Comparison of ENCODE assay signal across 10 mouse cellular contexts in genomic region chr14:25511564-25511963, GRCm38 (mm10). TPM values are rescaled to one million over a fixed set of nuclear protein-coding genes. Genes with fewer than 3 reads are reported as not detected.
DNase-seq lines count a peak whose midpoint lies in the region; ATAC-seq and TF ChIP-seq lines count a peak whose summit lies in the region.
"Had no signal": no experiment of that assay in that cellular context is flagged by ENCODE, and none has a peak within 500 bp of the region (broad histone marks: within the 10 kb centered on the region; RNA-seq: fewer than 3 reads in every experiment).

No protein-coding gene starts in this region.

- H3K9ac ChIP-seq in forebrain, embryonic 16.5 days (replicated peaks; ENCODE audit: low read depth, low read length): no peak overlapping the region
- H3K9ac ChIP-seq in liver, postnatal 0 days (replicated peaks): no peak overlapping the region
- no peak overlapping the region for H3K9ac ChIP-seq in heart, embryonic 16.5 days (ENCODE audit: low read length)
- no peak overlapping the region for H3K9ac ChIP-seq in midbrain, embryonic 13.5 days (replicated peaks)

- intact Hi-C loops in gastrocnemius, postnatal 14 days (cut with DNase I; ENCODE audit: low total_unique reads): loop anchor here (10.0 kb wide), 1 partner anchor 47 kb away; no protein-coding TSS in a partner anchor

- peaks cover 79% of the 10 kb centered on the region for H3K36me3 ChIP-seq in forebrain, embryonic 10.5 days (replicated peaks)
- H3K36me3 ChIP-seq in forebrain, embryonic 16.5 days (ENCODE audit: control insufficient read depth, insufficient read depth): no peaks in the 10 kb centered on the region
- 0 out of 2 replicates have a peak, but pooled peaks cover 2% of the 10 kb centered on the region for H3K36me3 ChIP-seq in liver, postnatal 0 days (replicated peaks; ENCODE audit: insufficient read depth, low read length)
- H3K36me3 ChIP-seq in heart, embryonic 16.5 days (ENCODE audit: control insufficient read depth, insufficient read depth): no peaks in the 10 kb centered on the region
- H3K36me3 ChIP-seq in midbrain, embryonic 13.5 days: peaks cover 33% of the 10 kb centered on the region

- peaks cover 85% of the 10 kb centered on the region for H3K4me1 ChIP-seq in forebrain, embryonic 10.5 days
- peaks cover 48% of the 10 kb centered on the region for H3K4me1 ChIP-seq in forebrain, embryonic 16.5 days (replicated peaks; ENCODE audit: control insufficient read depth, insufficient read depth, low read length)
- H3K4me1 ChIP-seq in liver, postnatal 0 days (ENCODE audit: insufficient read depth): peaks cover 74% of the 10 kb centered on the region
- peaks cover 90% of the 10 kb centered on the region for H3K4me1 ChIP-seq in heart, embryonic 16.5 days (ENCODE audit: control insufficient read depth, insufficient read depth, low read length)
- peaks cover 81% of the 10 kb centered on the region for H3K4me1 ChIP-seq in midbrain, embryonic 13.5 days (replicated peaks)

- H3K4me2 ChIP-seq in forebrain, embryonic 16.5 days (ENCODE audit: low read length): no peak overlapping the region
- no peak overlapping the region for H3K4me2 ChIP-seq in liver, postnatal 0 days (ENCODE audit: low read depth, low read length)
- H3K4me2 ChIP-seq in heart, embryonic 16.5 days (ENCODE audit: low read depth, low read length): no peak overlapping the region
- no peak overlapping the region for H3K4me2 ChIP-seq in midbrain, embryonic 13.5 days (replicated peaks)

- peak overlapping the region; percentile 60 for H3K27ac ChIP-seq in forebrain, embryonic 10.5 days
- H3K27ac ChIP-seq in forebrain, embryonic 16.5 days (ENCODE audit: low read length): no peak overlapping the region
- H3K27ac ChIP-seq in liver, postnatal 0 days (ENCODE audit: low read depth): 0 out of 2 replicates have a peak overlapping the region, but pooled peaks have one; percentile 22
- H3K27ac ChIP-seq in heart, embryonic 16.5 days (ENCODE audit: low read length): peak overlapping the region; percentile 67
- peak overlapping the region; percentile 73 for H3K27ac ChIP-seq in midbrain, embryonic 13.5 days

- no peaks in the 10 kb centered on the region for H3K9me3 ChIP-seq in forebrain, embryonic 10.5 days
- H3K9me3 ChIP-seq in forebrain, embryonic 16.5 days (ENCODE audit: control insufficient read depth, low read length): no peaks in the 10 kb centered on the region
- H3K9me3 ChIP-seq in liver, postnatal 0 days (ENCODE audit: low read length): no peaks in the 10 kb centered on the region
- H3K9me3 ChIP-seq in heart, embryonic 16.5 days (replicated peaks; ENCODE audit: control insufficient read depth, low read length): no peaks in the 10 kb centered on the region
- no peaks in the 10 kb centered on the region for H3K9me3 ChIP-seq in midbrain, embryonic 13.5 days

- no peak for ATAC-seq in forebrain, embryonic 16.5 days
- no peak for ATAC-seq in liver, postnatal 0 days
- ATAC-seq in heart, embryonic 16.5 days (replicated peaks; ENCODE audit: extremely low read depth, insufficient read depth, low FRiP score): no peak
- ATAC-seq in midbrain, embryonic 13.5 days: no peak

- TF ChIP-seq EP300 in liver, postnatal 0 days (IDR thresholded peaks at IDR 0.05; ENCODE audit: low read depth): no peak

- no peak overlapping the region for H3K4me3 ChIP-seq in forebrain, embryonic 10.5 days
- no peak overlapping the region for H3K4me3 ChIP-seq in forebrain, embryonic 16.5 days (replicated peaks; ENCODE audit: low read length)
- H3K4me3 ChIP-seq in liver, postnatal 0 days (ENCODE audit: low read depth, low read length): no peak overlapping the region
- H3K4me3 ChIP-seq in heart, embryonic 16.5 days (ENCODE audit: low read length): no peak overlapping the region
- no peak overlapping the region for H3K4me3 ChIP-seq in midbrain, embryonic 13.5 days (replicated peaks)

- H3K27me3 ChIP-seq in forebrain, embryonic 10.5 days (ENCODE audit: poor library complexity, severe bottlenecking): no peaks in the 10 kb centered on the region
- no peaks in the 10 kb centered on the region for H3K27me3 ChIP-seq in forebrain, embryonic 16.5 days (replicated peaks; ENCODE audit: control insufficient read depth, insufficient read depth, low read length)
- no peaks in the 10 kb centered on the region for H3K27me3 ChIP-seq in liver, postnatal 0 days (ENCODE audit: insufficient read depth, low read length)
- no peaks in the 10 kb centered on the region for H3K27me3 ChIP-seq in heart, embryonic 16.5 days (ENCODE audit: control insufficient read depth, insufficient read depth, low read length)
- no peaks in the 10 kb centered on the region for H3K27me3 ChIP-seq in midbrain, embryonic 13.5 days

- no peak for DNase-seq in forebrain, embryonic 10.5 days (ENCODE audit: extremely low spot score, low spot score)
- DNase-seq in liver, postnatal 0 days: no peak
- no peak for DNase-seq in liver
- DNase-seq in gastrocnemius, postnatal 14 days: no peak
- no peak for DNase-seq in ovary, postnatal 14 days (ENCODE audit: low spot score)
- DNase-seq: adrenal gland, postnatal 10 days; cerebellum, adult 9-10 months had no signal

- TF ChIP-seq CTCF in liver, postnatal 0 days (IDR thresholded peaks at IDR 0.05; ENCODE audit: low read depth): no peak

- WGBS in forebrain, embryonic 10.5 days: 57% methylated on average over 3 of the region's 3 CpGs
- 60% methylated on average over 3 of the region's 3 CpGs for WGBS in forebrain, embryonic 16.5 days
- 50% methylated on average over 3 of the region's 3 CpGs for WGBS in liver, postnatal 0 days (ENCODE audit: insufficient replicate concordance)
- WGBS in heart, embryonic 16.5 days: 37% methylated on average over 3 of the region's 3 CpGs
- 60% methylated on average over 3 of the region's 3 CpGs for WGBS in midbrain, embryonic 13.5 days

RNA-seq across cellular contexts. Expression of gene Zmiz1, which starts 52.6 kb away (rescaled TPM):
- 38.8 and 42.5 TPM in 2 replicates for polyA plus RNA-seq in forebrain, embryonic 10.5 days (2016; fragmentation: Nextera tagmentation; extraction: Ambion mirVana)
- 52.6 and 56.6 TPM in 2 replicates for polyA plus RNA-seq in forebrain, embryonic 16.5 days (2015; fragmentation: Nextera tagmentation; extraction: Ambion mirVana)
- polyA plus RNA-seq in liver, postnatal 0 days (2015; fragmentation: Nextera tagmentation; extraction: Ambion mirVana): 3.6 and 4.3 TPM in 2 replicates
- 20.6 and 22.6 TPM in 2 replicates for polyA plus RNA-seq in heart, embryonic 16.5 days (2015; fragmentation: Nextera tagmentation; extraction: Ambion mirVana)
- polyA plus RNA-seq in midbrain, embryonic 13.5 days (2015; fragmentation: Nextera tagmentation; extraction: Ambion mirVana): 68.8 and 80.3 TPM in 2 replicates
- 10 to 100 TPM; 30.3 to 36.0 TPM for total RNA-seq in gastrocnemius, postnatal 14 days (2021)
